Mouse (Mus musculus): Measurements from ENCODE around the gene Ndufv1. TPM values are rescaled to one million over a fixed set of nuclear protein-coding genes. Genes with fewer than 3 reads are reported as not detected.

Ndufv1 gene
- polyA plus RNA-seq, 1 experiment from 2014 or later, result 174 TPM

DNA sequence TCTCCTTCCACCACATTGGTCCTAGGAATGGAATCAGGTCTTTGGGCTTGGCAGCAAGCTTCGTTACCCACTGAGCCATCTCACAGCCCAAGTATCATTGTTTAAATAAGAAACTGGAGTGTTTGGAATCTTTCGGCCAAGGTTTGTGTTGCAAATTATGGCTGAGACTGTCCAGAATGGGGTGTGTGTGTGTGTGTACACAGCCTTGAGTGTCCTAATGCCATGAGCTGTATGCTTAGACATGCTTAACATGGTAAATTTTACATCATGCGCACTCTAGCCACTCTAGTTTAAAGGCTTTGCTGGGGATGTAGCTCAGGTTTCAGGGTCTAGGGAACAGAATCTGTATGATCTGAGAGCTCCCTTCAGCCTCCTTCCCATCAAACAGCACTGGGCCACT, 17.1 kb downstream of the Ndufv1 start:
- H3K27ac ChIP-seq (ENCODE audit: low read depth, low read length), result no peak overlapping the region
- no peak overlapping the region for H3K9ac ChIP-seq (ENCODE audit: low read length)
- ATAC-seq (replicated peaks; ENCODE audit: low FRiP score), result no peak
- H3K9me3 ChIP-seq (ENCODE audit: control insufficient read depth, low read length), result no peaks in the 10 kb centered on the region
- no peak overlapping the region for H3K4me2 ChIP-seq (ENCODE audit: low read depth, low read length, severe bottlenecking)
- H3K36me3 ChIP-seq (ENCODE audit: control insufficient read depth, insufficient read depth, low read length), result no peaks in the 10 kb centered on the region
- WGBS, result 90% methylated on average over 3 of the region's 3 CpGs
- no peak for DNase-seq (ENCODE audit: low spot score)
- H3K4me1 ChIP-seq (replicated peaks; ENCODE audit: control insufficient read depth, insufficient read depth, low read length), result peaks cover 2% of the 10 kb centered on the region; the same call in 1 of the 2 replicates
- H3K27me3 ChIP-seq (ENCODE audit: control insufficient read depth, insufficient read depth, low read length), result no peaks in the 10 kb centered on the region
- H3K4me3 ChIP-seq (ENCODE audit: low read depth, low read length), result no peak overlapping the region

DNA sequence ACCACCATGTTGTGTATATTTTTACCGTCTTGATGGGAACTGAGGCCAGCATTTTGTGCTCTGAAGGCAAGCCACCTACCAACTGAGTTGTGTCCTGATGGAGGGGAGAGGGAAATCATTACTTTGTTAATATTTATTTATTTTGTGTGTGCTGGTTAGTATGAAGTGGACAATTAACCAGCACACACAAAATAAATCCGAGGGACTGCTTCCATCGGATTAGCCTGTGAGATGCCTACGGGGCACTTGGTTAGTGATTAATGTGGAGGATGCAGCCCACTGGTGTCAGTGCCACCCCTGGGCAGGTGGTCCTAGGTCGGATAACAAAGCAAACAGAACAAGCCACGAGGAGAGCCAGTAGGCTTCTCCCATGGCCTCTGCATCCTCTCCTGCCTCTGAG, 17.7 kb downstream of the Ndufv1 start:
- Histone ChIP-seq H3K27me3 (ENCODE audit: control insufficient read depth, insufficient read depth, low read length) (no peaks in the 10 kb centered on the region), H3K36me3 (ENCODE audit: control insufficient read depth, insufficient read depth, low read length) (no peaks in the 10 kb centered on the region), H3K4me3 (ENCODE audit: low read depth, low read length) (no peak overlapping the region), H3K9me3 (ENCODE audit: control insufficient read depth, low read length) (no peaks in the 10 kb centered on the region), H3K4me2 (ENCODE audit: low read depth, low read length, severe bottlenecking) (no peak overlapping the region), H3K9ac (ENCODE audit: low read length) (no peak overlapping the region), H3K27ac (ENCODE audit: low read depth, low read length) (no peak overlapping the region), H3K4me1 (replicated peaks; ENCODE audit: control insufficient read depth, insufficient read depth, low read length) (peaks cover 2% of the 10 kb centered on the region; the same call in 1 of the 2 replicates)
- 71% methylated on average over 6 of the region's 6 CpGs for WGBS
- DNase-seq (ENCODE audit: low spot score) (no peak), ATAC-seq (replicated peaks; ENCODE audit: low FRiP score) (no peak)

DNA sequence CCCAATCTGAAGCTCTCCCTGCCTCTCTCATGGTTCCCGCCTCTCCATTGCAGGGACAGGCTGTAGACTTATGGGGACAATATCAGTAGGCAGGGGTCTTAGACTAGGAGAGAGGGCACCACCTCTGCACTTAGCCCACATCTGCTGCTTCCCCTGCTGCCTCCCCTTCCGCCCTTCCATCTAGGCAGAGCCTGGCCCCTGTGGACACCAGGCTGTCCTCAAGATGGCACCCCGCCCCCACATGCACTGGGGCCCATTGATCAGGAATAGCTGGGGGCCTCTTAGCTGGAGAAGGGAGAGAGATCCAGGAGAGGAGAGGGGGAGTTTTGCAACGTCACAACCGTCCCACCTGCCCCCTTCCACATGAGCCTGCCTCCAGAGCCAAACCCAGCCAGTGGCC, 20.2 kb downstream of the Ndufv1 start, which contains the start of gene Tbx10:
Tbx10 (plus strand) TSS at position 337 of the 400 bp plus-strand sequence.
- no peak within 1 kb of the TSS for H3K4me2 ChIP-seq (ENCODE audit: low read depth, low read length, severe bottlenecking)
- no peak within 1 kb of the TSS for H3K9ac ChIP-seq (ENCODE audit: low read length)
- WGBS, result 53% methylated on average over 5 of the region's 5 CpGs
- H3K36me3 ChIP-seq (ENCODE audit: control insufficient read depth, insufficient read depth, low read length), result no peaks in the 10 kb centered on the region
- DNase-seq (ENCODE audit: low spot score) (no peak), ATAC-seq (replicated peaks; ENCODE audit: low FRiP score) (no peak)
- H3K4me1 ChIP-seq (replicated peaks; ENCODE audit: control insufficient read depth, insufficient read depth, low read length), result no peaks in the 10 kb centered on the region
- no peaks in the 10 kb centered on the region for H3K9me3 ChIP-seq (ENCODE audit: control insufficient read depth, low read length)
- H3K27me3 ChIP-seq (ENCODE audit: control insufficient read depth, insufficient read depth, low read length), result no peaks in the 10 kb centered on the region
- H3K27ac ChIP-seq (ENCODE audit: low read depth, low read length), result no peak within 1 kb of the TSS
- H3K4me3 ChIP-seq (ENCODE audit: low read depth, low read length), result no peak within 1 kb of the TSS

DNA sequence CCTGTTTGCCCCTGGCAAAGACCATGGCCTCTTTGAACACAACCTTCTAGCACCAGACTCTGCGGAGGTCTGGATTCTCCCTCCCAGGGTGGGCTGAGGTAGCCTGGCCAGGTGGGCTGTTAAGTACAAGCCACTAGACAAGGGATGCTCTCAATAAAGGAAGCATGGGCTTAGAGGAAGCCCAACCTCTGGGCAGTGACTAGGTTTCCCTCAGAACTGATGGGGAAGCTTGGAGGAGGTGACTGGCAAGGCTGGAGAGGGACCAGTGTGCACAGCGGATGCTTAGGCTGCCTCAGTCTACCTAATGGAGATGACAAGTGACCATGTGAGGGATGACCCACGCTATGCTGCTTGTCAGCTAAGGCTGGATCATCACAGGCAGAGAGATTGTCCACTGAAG, 20.6 kb downstream of the Ndufv1 start:
- Histone ChIP-seq H3K27me3 (ENCODE audit: control insufficient read depth, insufficient read depth, low read length) (no peaks in the 10 kb centered on the region), H3K4me1 (replicated peaks; ENCODE audit: control insufficient read depth, insufficient read depth, low read length) (no peaks in the 10 kb centered on the region), H3K4me2 (ENCODE audit: low read depth, low read length, severe bottlenecking) (no peak overlapping the region), H3K9me3 (ENCODE audit: control insufficient read depth, low read length) (no peaks in the 10 kb centered on the region), H3K27ac (ENCODE audit: low read depth, low read length) (no peak overlapping the region), H3K9ac (ENCODE audit: low read length) (no peak overlapping the region), H3K4me3 (ENCODE audit: low read depth, low read length) (no peak overlapping the region), H3K36me3 (ENCODE audit: control insufficient read depth, insufficient read depth, low read length) (no peaks in the 10 kb centered on the region)
- WGBS, result 81% methylated on average over 3 of the region's 3 CpGs
- no peak for DNase-seq (ENCODE audit: low spot score)
- no peak for ATAC-seq (replicated peaks; ENCODE audit: low FRiP score)

DNA sequence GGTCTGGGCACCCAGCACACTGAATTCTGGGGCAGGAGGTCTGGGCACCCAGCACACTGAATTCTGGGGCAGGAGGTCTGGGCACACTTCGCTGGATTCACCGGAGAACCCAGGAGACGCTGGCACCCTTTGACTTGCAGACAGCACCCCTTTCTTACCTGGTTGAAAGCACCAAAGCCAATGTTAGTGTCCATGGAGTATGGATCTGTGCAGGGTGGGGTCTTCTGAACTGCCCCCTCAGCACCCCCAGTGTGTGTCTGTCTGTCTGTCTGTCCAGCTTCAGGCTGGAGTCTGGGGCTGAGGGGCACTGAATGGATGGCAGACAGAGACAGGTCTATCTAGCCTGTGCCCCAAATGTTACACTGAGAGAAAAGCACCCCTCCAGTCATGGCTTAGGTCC, 21.0 kb downstream of the Ndufv1 start:
- Histone ChIP-seq H3K9me3 (ENCODE audit: control insufficient read depth, low read length) (no peaks in the 10 kb centered on the region), H3K36me3 (ENCODE audit: control insufficient read depth, insufficient read depth, low read length) (no peaks in the 10 kb centered on the region), H3K4me1 (replicated peaks; ENCODE audit: control insufficient read depth, insufficient read depth, low read length) (no peaks in the 10 kb centered on the region), H3K27ac (ENCODE audit: low read depth, low read length) (no peak overlapping the region), H3K4me3 (ENCODE audit: low read depth, low read length) (no peak overlapping the region), H3K9ac (ENCODE audit: low read length) (no peak overlapping the region), H3K27me3 (ENCODE audit: control insufficient read depth, insufficient read depth, low read length) (no peaks in the 10 kb centered on the region), H3K4me2 (ENCODE audit: low read depth, low read length, severe bottlenecking) (no peak overlapping the region)
- DNase-seq (ENCODE audit: low spot score), result no peak
- no peak for ATAC-seq (replicated peaks; ENCODE audit: low FRiP score)
- WGBS, result 92% methylated on average over 3 of the region's 3 CpGs

DNA sequence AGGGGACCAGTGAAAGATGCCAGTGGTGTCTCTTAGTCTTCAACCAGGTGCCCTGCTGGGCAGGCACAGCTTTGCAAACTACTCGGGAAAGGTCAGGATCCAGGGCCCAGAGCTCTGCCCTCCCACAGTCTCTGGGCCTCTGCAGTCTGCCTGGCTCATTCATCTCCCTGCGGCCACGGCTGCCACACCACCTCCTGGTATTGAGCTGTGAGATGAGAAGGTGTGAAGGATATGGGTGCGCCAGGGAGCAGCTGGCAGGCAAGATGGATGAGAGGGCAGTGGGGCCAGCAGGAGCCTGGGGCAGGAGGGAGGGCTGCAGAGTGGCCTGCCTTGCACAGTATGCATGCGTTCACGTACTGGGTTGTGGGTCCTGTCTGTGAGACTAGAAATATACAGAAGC, 21.8 kb downstream of the Ndufv1 start:
- Histone ChIP-seq H3K9ac (ENCODE audit: low read length) (no peak overlapping the region), H3K36me3 (ENCODE audit: control insufficient read depth, insufficient read depth, low read length) (no peaks in the 10 kb centered on the region), H3K4me3 (ENCODE audit: low read depth, low read length) (no peak overlapping the region), H3K4me2 (ENCODE audit: low read depth, low read length, severe bottlenecking) (no peak overlapping the region), H3K27me3 (ENCODE audit: control insufficient read depth, insufficient read depth, low read length) (no peaks in the 10 kb centered on the region), H3K4me1 (replicated peaks; ENCODE audit: control insufficient read depth, insufficient read depth, low read length) (no peaks in the 10 kb centered on the region), H3K27ac (ENCODE audit: low read depth, low read length) (no peak overlapping the region), H3K9me3 (ENCODE audit: control insufficient read depth, low read length) (no peaks in the 10 kb centered on the region)
- WGBS, result 78% methylated on average over 6 of the region's 6 CpGs
- DNase-seq (ENCODE audit: low spot score), result no peak
- ATAC-seq (replicated peaks; ENCODE audit: low FRiP score), result no peak

DNA sequence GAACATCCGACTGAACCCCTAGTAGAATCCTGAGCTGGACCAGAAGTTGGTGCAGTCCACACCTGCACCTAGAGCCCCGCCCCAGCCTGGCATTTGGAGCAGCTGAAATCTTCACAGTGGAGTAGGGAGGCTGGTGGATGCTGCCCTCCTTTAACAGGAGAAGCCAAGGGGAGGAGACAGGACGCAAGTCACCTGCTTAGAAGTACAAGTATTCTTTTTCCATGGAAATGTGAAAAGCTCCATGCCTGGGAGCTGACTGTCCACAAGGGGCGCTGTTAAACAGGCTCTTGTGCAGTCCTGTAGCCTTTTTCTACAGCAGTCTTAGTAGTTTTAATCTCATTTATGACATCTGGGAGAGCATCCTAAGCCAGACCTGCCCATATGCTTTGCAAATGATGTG, 23.9 kb downstream of the Ndufv1 start:
- H3K27ac ChIP-seq (ENCODE audit: low read depth, low read length), result no peak overlapping the region
- no peaks in the 10 kb centered on the region for H3K9me3 ChIP-seq (ENCODE audit: control insufficient read depth, low read length)
- no peaks in the 10 kb centered on the region for H3K36me3 ChIP-seq (ENCODE audit: control insufficient read depth, insufficient read depth, low read length)
- H3K9ac ChIP-seq (ENCODE audit: low read length), result no peak overlapping the region
- ATAC-seq (replicated peaks; ENCODE audit: low FRiP score), result no peak
- peaks cover 4% of the 10 kb centered on the region; the same call in 1 of the 2 replicates for H3K4me1 ChIP-seq (replicated peaks; ENCODE audit: control insufficient read depth, insufficient read depth, low read length)
- H3K4me2 ChIP-seq (ENCODE audit: low read depth, low read length, severe bottlenecking), result no peak overlapping the region
- no peak overlapping the region for H3K4me3 ChIP-seq (ENCODE audit: low read depth, low read length)
- no peak for DNase-seq (ENCODE audit: low spot score)
- WGBS, result 84% methylated on average over 4 of the region's 4 CpGs
- H3K27me3 ChIP-seq (ENCODE audit: control insufficient read depth, insufficient read depth, low read length), result no peaks in the 10 kb centered on the region

DNA sequence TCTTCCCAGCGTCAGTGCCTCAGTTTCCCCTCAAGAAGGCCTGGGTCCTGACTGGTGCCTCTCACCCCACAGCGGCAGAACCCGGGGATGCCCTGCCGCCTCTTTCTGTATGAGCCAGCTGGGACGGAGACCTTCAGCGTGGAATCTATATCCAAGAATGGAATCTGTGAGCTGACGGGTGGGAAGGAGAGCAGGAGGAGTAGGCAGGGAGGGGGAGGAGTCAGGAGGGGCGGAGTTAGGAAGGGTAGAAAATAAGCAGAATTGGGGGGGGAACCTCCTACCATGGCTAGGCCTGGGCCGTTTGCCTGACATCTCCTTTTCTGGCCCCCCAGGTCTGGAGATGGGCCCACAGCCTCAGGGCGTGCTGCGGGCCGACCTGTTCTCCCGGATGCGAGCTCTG, 24.5 kb downstream of the Ndufv1 start:
- ATAC-seq (replicated peaks; ENCODE audit: low FRiP score), result no peak
- no peaks in the 10 kb centered on the region for H3K9me3 ChIP-seq (ENCODE audit: control insufficient read depth, low read length)
- H3K36me3 ChIP-seq (ENCODE audit: control insufficient read depth, insufficient read depth, low read length), result no peaks in the 10 kb centered on the region
- H3K4me2 ChIP-seq (ENCODE audit: low read depth, low read length, severe bottlenecking), result no peak overlapping the region
- no peak overlapping the region for H3K4me3 ChIP-seq (ENCODE audit: low read depth, low read length)
- 92% methylated on average over 14 of the region's 14 CpGs for whole genome bisulfite sequencing
- DNase-seq (ENCODE audit: low spot score), result no peak
- H3K4me1 ChIP-seq (replicated peaks; ENCODE audit: control insufficient read depth, insufficient read depth, low read length), result peaks cover 4% of the 10 kb centered on the region; the same call in 1 of the 2 replicates
- no peak overlapping the region for H3K27ac ChIP-seq (ENCODE audit: low read depth, low read length)
- H3K9ac ChIP-seq (ENCODE audit: low read length), result no peak overlapping the region
- H3K27me3 ChIP-seq (ENCODE audit: control insufficient read depth, insufficient read depth, low read length), result no peaks in the 10 kb centered on the region

DNA sequence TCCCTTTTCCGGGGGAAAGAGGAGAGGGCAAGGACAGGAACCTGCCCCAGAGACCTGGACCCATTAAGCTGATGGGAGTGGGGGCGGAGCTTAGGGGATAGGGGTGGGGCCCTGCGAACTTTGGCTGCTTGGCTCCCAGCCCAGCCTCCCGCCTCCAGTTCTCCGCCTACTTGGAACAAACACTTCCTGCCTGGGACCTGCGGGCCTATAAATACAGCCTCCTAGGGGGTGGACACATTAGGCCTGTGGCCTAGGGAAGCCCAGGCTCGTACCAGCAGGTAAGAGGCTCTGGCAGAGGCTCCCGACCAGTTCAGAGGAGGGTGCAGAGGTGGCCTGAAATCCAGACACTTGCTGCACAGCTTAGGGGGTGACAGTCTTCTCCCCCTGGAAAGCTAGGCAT, 26.3 kb downstream of the Ndufv1 start, which contains the start of gene Acy3:
Acy3 (plus strand) TSS at position 237 of the 400 bp plus-strand sequence.
- Histone ChIP-seq H3K9ac (ENCODE audit: low read length) (no peak within 1 kb of the TSS), H3K36me3 (ENCODE audit: control insufficient read depth, insufficient read depth, low read length) (no peaks in the 10 kb centered on the region), H3K27ac (ENCODE audit: low read depth, low read length) (no peak within 1 kb of the TSS), H3K4me1 (replicated peaks; ENCODE audit: control insufficient read depth, insufficient read depth, low read length) (peaks cover 4% of the 10 kb centered on the region; the same call in 1 of the 2 replicates), H3K4me3 (ENCODE audit: low read depth, low read length) (no peak within 1 kb of the TSS), H3K4me2 (ENCODE audit: low read depth, low read length, severe bottlenecking) (0 out of 2 replicates have a peak within 1 kb of the TSS, but pooled peaks have one; percentile 2), H3K27me3 (ENCODE audit: control insufficient read depth, insufficient read depth, low read length) (no peaks in the 10 kb centered on the region), H3K9me3 (ENCODE audit: control insufficient read depth, low read length) (no peaks in the 10 kb centered on the region)
- ATAC-seq (replicated peaks; ENCODE audit: low FRiP score), result no peak
- DNase-seq (ENCODE audit: low spot score), result peak; percentile 67
- 26% methylated on average over 8 of the region's 8 CpGs for WGBS
